Mouse (Mus musculus) neural tube, embryonic 14.5 days (tissue): ENCODE measurements around the gene Tmem104. TPM values are rescaled to one million over a fixed set of nuclear protein-coding genes. Genes with fewer than 3 reads are reported as not detected.

Source experiments
- ATAC-seq: fragments of 200-750 bp; cut with Nextera tagmentation; 2 replicates; pipeline ENCODE4 v1.8.0; 2017; ENCODE audit warnings: low read depth, mild to moderate bottlenecking, moderate TSS enrichment, moderate library complexity
- H3K27ac ChIP-seq: fragments of 300-500 bp; sonication (generic); 2 replicates; pipeline ENCODE4 v1.5.1; 2014; ENCODE audit warnings: low read depth, mild to moderate bottlenecking, control low read depth, low read length, moderate library complexity, mixed read lengths
- H3K27me3 ChIP-seq: fragments of 300-500 bp; sonication (generic); 2 replicates; pipeline ENCODE4 v1.6.1; 2014; ENCODE audit warnings: low read length; ENCODE audit not compliant: control insufficient read depth, insufficient read depth
- H3K36me3 ChIP-seq: fragments of 300-500 bp; sonication (generic); 2 replicates; pipeline ENCODE4 v1.6.1; 2014; ENCODE audit warnings: low read length, mixed read lengths; ENCODE audit not compliant: control insufficient read depth, insufficient read depth
- H3K4me1 ChIP-seq: fragments of 300-500 bp; sonication (generic); 2 replicates; pipeline ENCODE4 v1.6.1; 2014; ENCODE audit warnings: low read length; ENCODE audit not compliant: control insufficient read depth, insufficient read depth
- H3K4me2 ChIP-seq: fragments of 300-500 bp; sonication (generic); 2 replicates; pipeline ENCODE4 v1.6.1; 2014; ENCODE audit warnings: mild to moderate bottlenecking, low read depth, low read length, control low read depth
- H3K4me3 ChIP-seq: fragments of 300-500 bp; sonication (generic); 2 replicates; pipeline ENCODE4 v1.5.1; 2014; ENCODE audit warnings: low read depth, low read length, control low read depth, mixed read lengths
- H3K9ac ChIP-seq: fragments of 300-500 bp; sonication (generic); replicated peaks from 2 replicates; pipeline ENCODE4 v1.6.1; 2014; ENCODE audit warnings: low read depth, mild to moderate bottlenecking, control low read depth, low read length, mixed read lengths
- H3K9me3 ChIP-seq: fragments of 300-500 bp; sonication (generic); 2 replicates; pipeline ENCODE4 v1.6.1; 2016; ENCODE audit warnings: low read length; ENCODE audit not compliant: control insufficient read depth
- WGBS: fragments of 180-500 bp; shearing (Covaris S2); extraction: QIAGEN DNeasy Blood & Tissue Kit; methylation state at CpG from one replicate; pipeline ENCODE4 v1.1.7; 2014; 5-methylcytosine and 5-hydroxymethylcytosine counted together
- microRNA-seq: library from miRNA; unstranded; fragments of <30 nt; microRNA quantifications from one replicate; pipeline ENCODE4, GENCODE M21; 2016
- polyA plus RNA-seq: library from polyadenylated mRNA; unstranded; fragments of >200 nt; fragmentation: Nextera tagmentation; extraction: Ambion mirVana; gene quantifications from 2 replicates; pipeline ENCODE4 v1.2.1, GENCODE M21; 2014

The Tmem104 gene
- polyA plus RNA-seq, 1 experiment from 2014 or later, result 8.9 TPM

GRCm38 (mm10) chr11:115290314-115290713, 103.0 kb downstream of the Tmem104 start:
- no peak overlapping the region for H3K4me2 ChIP-seq
- 96% methylated on average over 1 of the region's 1 CpGs for WGBS
- H3K9me3 ChIP-seq, result no peaks in the 10 kb centered on the region
- ATAC-seq, result no peak
- no peak overlapping the region for H3K27ac ChIP-seq
- no peaks in the 10 kb centered on the region for H3K27me3 ChIP-seq
- no peak overlapping the region for H3K4me3 ChIP-seq
- no peaks in the 10 kb centered on the region for H3K36me3 ChIP-seq
- no peak overlapping the region for H3K9ac ChIP-seq
- no peaks in the 10 kb centered on the region for H3K4me1 ChIP-seq

GRCm38 (mm10) chr11:115290919-115291318, 103.6 kb downstream of the Tmem104 start:
- Histone ChIP-seq H3K4me2 (no peak overlapping the region), H3K9me3 (no peaks in the 10 kb centered on the region), H3K4me3 (no peak overlapping the region), H3K36me3 (no peaks in the 10 kb centered on the region), H3K9ac (no peak overlapping the region), H3K27ac (no peak overlapping the region), H3K4me1 (no peaks in the 10 kb centered on the region), H3K27me3 (no peaks in the 10 kb centered on the region)
- ATAC-seq, result no peak
- 71% methylated on average over 6 of the region's 6 CpGs for WGBS

- Histone ChIP-seq H3K9me3 (no peaks in the 10 kb centered on the region), H3K27ac (no peak overlapping the region), H3K4me1 (no peaks in the 10 kb centered on the region), H3K9ac (no peak overlapping the region), H3K36me3 (no peaks in the 10 kb centered on the region), H3K4me2 (no peak overlapping the region), H3K27me3 (no peaks in the 10 kb centered on the region), H3K4me3 (no peak overlapping the region)
- 83% methylated on average over 10 of the region's 10 CpGs for WGBS
- no peak for ATAC-seq
Observed at GRCm38 (mm10) chr11:115291503-115291902, 104.2 kb downstream of the Tmem104 start.

- H3K27ac ChIP-seq, result no peak overlapping the region
- 73% methylated on average over 14 of the region's 14 CpGs for WGBS
Observed at GRCm38 (mm10) chr11:115292631-115293375, 105.5 kb downstream of the Tmem104 start.

GRCm38 (mm10) chr11:115295939-115296338, 108.7 kb downstream of the Tmem104 start:
- no peak overlapping the region for H3K4me3 ChIP-seq
- ATAC-seq, result no peak
- H3K27me3 ChIP-seq, result no peaks in the 10 kb centered on the region
- H3K36me3 ChIP-seq, result no peaks in the 10 kb centered on the region
- H3K9ac ChIP-seq, result no peak overlapping the region
- no peak overlapping the region for H3K4me2 ChIP-seq
- no peaks in the 10 kb centered on the region for H3K9me3 ChIP-seq
- H3K4me1 ChIP-seq, result no peaks in the 10 kb centered on the region
- H3K27ac ChIP-seq, result no peak overlapping the region
- 91% methylated on average over 11 of the region's 11 CpGs for WGBS

More at GRCm38 (mm10) chr11:115292631-115293375, 105.5 kb downstream of the Tmem104 start:
- Histone ChIP-seq H3K4me1 (no peaks in the 10 kb centered on the region), H3K9me3 (no peaks in the 10 kb centered on the region), H3K4me2 (no peak overlapping the region), H3K4me3 (no peak overlapping the region), H3K36me3 (no peaks in the 10 kb centered on the region), H3K9ac (no peak overlapping the region), H3K27me3 (no peaks in the 10 kb centered on the region)
- ATAC-seq, result no peak

Small RNAs within 50 kb of the gene (microRNA-seq; reads per million reads assigned to microRNA genes)
- not detected for gene Gm25837

Other genes starting within 250 kb of the Tmem104 start
- gene Cd300c, start 218.3 kb upstream of the Tmem104 start, polyA plus RNA-seq, result not detected in 2 replicates
- gene Cd300ld, start 197.6 kb upstream of the Tmem104 start, polyA plus RNA-seq, result not detected in 2 replicates
- gene Cd300c2, start 185.6 kb upstream of the Tmem104 start, polyA plus RNA-seq, result 1.0 and 1.4 TPM in 2 replicates
- not detected in 2 replicates for gene Cd300ld2, start 171.3 kb upstream of the Tmem104 start, polyA plus RNA-seq
- gene Cd300ld4, start 160.5 kb upstream of the Tmem104 start, polyA plus RNA-seq, result not detected in 2 replicates
- gene Cd300ld5, start 149.7 kb upstream of the Tmem104 start, polyA plus RNA-seq, result not detected in 2 replicates
- not detected in 2 replicates for gene Cd300ld3, start 139.1 kb upstream of the Tmem104 start, polyA plus RNA-seq
- gene Cd300e, start 125.3 kb upstream of the Tmem104 start, polyA plus RNA-seq, result not detected in 2 replicates
- 0.25 and 0.94 TPM in 2 replicates for gene Rab37, start 96.1 kb upstream of the Tmem104 start, polyA plus RNA-seq
- gene Cd300lf, start 53.5 kb upstream of the Tmem104 start, polyA plus RNA-seq, result 0.11 TPM in 1 of 2 replicates, not detected in the other
- gene Slc9a3r1, start 24.1 kb upstream of the Tmem104 start, polyA plus RNA-seq, result 42.3 and 59.1 TPM in 2 replicates
- 19.1 and 19.9 TPM in 2 replicates for gene Nat9, start 372 bp downstream of the Tmem104 start, polyA plus RNA-seq
- 0.24 and 0.45 TPM in 2 replicates for gene Grin2c, start 79.8 kb downstream of the Tmem104 start, polyA plus RNA-seq
- gene Fdxr, start 89.6 kb downstream of the Tmem104 start, polyA plus RNA-seq, result 12.5 and 14.6 TPM in 2 replicates
- gene Fads6, start 110.2 kb downstream of the Tmem104 start, polyA plus RNA-seq, result 1.4 and 1.9 TPM in 2 replicates
- gene Otop2, start 119.7 kb downstream of the Tmem104 start, polyA plus RNA-seq, result 0.12 TPM in 1 of 2 replicates, not detected in the other
- 0.13 and 0.16 TPM in 2 replicates for gene Ush1g, start 134.6 kb downstream of the Tmem104 start, polyA plus RNA-seq
- gene Otop3, start 147.2 kb downstream of the Tmem104 start, polyA plus RNA-seq, result 1.8 and 2.6 TPM in 2 replicates
- 41.7 and 45.7 TPM in 2 replicates for gene Hid1, start 180.3 kb downstream of the Tmem104 start, polyA plus RNA-seq
- 27.3 and 28.6 TPM in 2 replicates for gene Cdr2l, start 194.4 kb downstream of the Tmem104 start, polyA plus RNA-seq
- 207 and 211 TPM in 2 replicates for gene Mrpl58, start 216.3 kb downstream of the Tmem104 start, polyA plus RNA-seq
- gene Atp5h, start 232.5 kb downstream of the Tmem104 start, polyA plus RNA-seq, result 928 and 1,005 TPM in 2 replicates
- gene Kctd2, start 232.6 kb downstream of the Tmem104 start, polyA plus RNA-seq, result 28.8 and 33.7 TPM in 2 replicates